Mouse (Mus musculus): ENCODE measurements around the gene Cemip. TPM values are rescaled to one million over a fixed set of nuclear protein-coding genes. Genes with fewer than 3 reads are reported as not detected.

Gene Cemip
- total and polyA plus RNA-seq, 3 experiments, result 0.12 to 0.14 TPM; not detected in 1

DNA sequence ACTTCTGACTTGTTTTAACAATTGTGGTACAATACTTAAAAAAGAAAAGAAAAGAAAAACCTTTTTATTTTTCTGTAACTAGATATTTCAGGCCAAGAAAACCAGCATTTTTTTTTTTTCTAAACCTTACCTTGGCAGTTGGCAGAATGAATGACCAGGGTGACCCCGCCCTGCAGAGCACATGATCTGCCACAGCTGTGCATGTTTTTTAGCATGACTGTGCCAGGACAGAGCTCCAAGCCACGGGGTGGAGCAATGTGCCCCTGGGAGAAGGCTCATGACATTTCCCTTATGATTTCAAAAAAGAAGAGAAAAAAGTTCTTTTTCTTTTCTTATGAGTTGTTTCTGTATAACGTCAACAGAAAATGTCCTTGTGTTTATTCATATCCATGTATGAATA lies 196.9 kb downstream of the Cemip start:
- WGBS, result 34% methylated on average over 3 of the region's 3 CpGs
- H3K27ac ChIP-seq, result peak overlapping the region; percentile 53
- intact Hi-C loops (cut with DNase I), result loop anchor here (5.0 kb wide), 1 partner anchor 322 kb away; no protein-coding TSS in a partner anchor
- H3K4me3 ChIP-seq, result no peak overlapping the region
- H3K79me2 ChIP-seq (replicated peaks; ENCODE audit: control insufficient read depth, insufficient read depth, low read length), result no peaks in the 10 kb centered on the region
- peak; percentile 64 to 74 for DNase-seq
- peaks cover 2% of the 10 kb centered on the region; the same call in 1 of the 2 replicates for H3K36me3 ChIP-seq (ENCODE audit: control insufficient read depth, insufficient read depth, low read length)
- peaks cover 2% of the 10 kb centered on the region; the same call in 1 of the 2 replicates for H3K4me1 ChIP-seq (ENCODE audit: control insufficient read depth, insufficient read depth, low read length)
- H3K27me3 ChIP-seq (ENCODE audit: control insufficient read depth, insufficient read depth, low read length), result no peaks in the 10 kb centered on the region
- no peak overlapping the region for H3K9ac ChIP-seq (ENCODE audit: low read depth, low read length)
- no peak for TF ChIP-seq EP300 (IDR thresholded peaks at IDR 0.05; ENCODE audit: insufficient read depth, low read depth, low read length)
- no peak for TF ChIP-seq POLR2A (IDR thresholded peaks at IDR 0.05; ENCODE audit: insufficient read depth, low read depth, low read length)
- TF ChIP-seq CTCF (IDR thresholded peaks at IDR 0.05), result no peak

DNA sequence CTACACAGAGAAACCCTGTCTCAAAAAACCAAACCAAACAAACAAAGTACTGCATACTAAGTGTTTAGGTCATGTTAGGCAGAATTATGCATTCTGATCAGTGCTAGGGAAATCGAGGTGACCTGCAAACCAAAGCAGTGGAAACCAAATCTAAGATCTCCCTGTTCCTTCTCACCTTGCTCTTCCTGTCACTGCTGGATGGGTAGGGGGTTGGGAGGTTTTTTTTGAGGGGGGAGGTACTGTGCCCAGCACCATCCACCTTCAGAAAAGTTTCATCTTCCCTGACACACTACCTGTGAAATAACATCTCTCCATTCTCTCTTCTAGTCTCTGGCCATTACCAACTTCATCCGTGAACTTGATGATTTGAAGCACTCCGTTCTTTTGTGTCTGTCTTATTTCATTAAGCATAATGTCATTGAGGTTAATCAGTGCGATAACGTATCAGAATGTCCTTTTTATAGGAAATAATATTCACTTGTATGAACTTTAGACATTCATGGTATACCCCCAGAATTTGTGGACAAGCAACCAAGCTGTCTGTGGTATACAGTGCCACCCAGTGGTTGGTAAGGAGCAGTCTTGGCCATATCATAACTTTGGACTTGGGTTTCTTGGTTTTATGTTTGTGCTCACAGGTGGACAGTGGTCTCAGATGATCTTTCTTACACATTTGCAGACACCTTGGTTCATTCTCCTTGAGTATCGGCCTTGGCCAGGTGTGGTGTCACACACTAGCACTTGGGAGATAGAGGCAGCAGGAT lies 199.8 kb downstream of the Cemip start:
- DNase-seq, result no peak
- TF ChIP-seq POLR2A (IDR thresholded peaks at IDR 0.05; ENCODE audit: insufficient read depth, low read depth, low read length) (no peak), CTCF (IDR thresholded peaks at IDR 0.05) (peak; percentile 79)
- Histone ChIP-seq H3K79me2 (replicated peaks; ENCODE audit: control insufficient read depth, insufficient read depth, low read length) (0 out of 2 replicates have a peak, but pooled peaks cover 4% of the 10 kb centered on the region), H3K9ac (ENCODE audit: low read depth, low read length) (no peak overlapping the region), H3K4me3 (no peak overlapping the region), H3K27ac (no peak overlapping the region), H3K27me3 (ENCODE audit: control insufficient read depth, insufficient read depth, low read length) (no peaks in the 10 kb centered on the region), H3K4me1 (ENCODE audit: control insufficient read depth, insufficient read depth, low read length) (peaks cover 2% of the 10 kb centered on the region; the same call in 1 of the 2 replicates), H3K36me3 (ENCODE audit: control insufficient read depth, insufficient read depth, low read length) (peaks cover 4% of the 10 kb centered on the region; the same call in 1 of the 2 replicates)
- WGBS, result 89% methylated on average over 6 of the region's 6 CpGs
- intact Hi-C loops (cut with DNase I), result loop anchor here (2.0 to 5.0 kb wide), 3 partner anchors 84 to 319 kb away; no protein-coding TSS in a partner anchor

DNA sequence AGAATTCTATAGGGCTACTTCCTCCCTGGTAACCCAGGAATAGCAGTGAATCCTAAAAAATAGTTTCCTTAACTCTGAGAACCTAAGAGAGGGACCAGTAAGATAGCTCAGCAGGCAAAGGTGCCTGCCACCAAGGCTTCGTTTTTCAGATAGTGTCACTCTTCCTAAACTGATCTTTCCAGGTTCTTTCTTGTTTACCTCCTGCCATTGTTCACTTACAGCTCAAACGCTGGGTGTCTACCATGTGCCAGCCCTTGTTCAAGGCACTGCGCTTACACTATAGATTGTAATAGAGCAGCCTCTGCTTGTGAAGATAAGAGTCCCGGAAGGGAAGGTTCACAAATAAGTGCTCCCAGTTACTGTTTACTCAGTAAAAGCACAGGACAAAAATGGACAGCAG lies 200.5 kb downstream of the Cemip start:
- Histone ChIP-seq H3K79me2 (replicated peaks; ENCODE audit: control insufficient read depth, insufficient read depth, low read length) (0 out of 2 replicates have a peak, but pooled peaks cover 4% of the 10 kb centered on the region), H3K4me1 (ENCODE audit: control insufficient read depth, insufficient read depth, low read length) (peaks cover 2% of the 10 kb centered on the region; the same call in 1 of the 2 replicates), H3K9ac (ENCODE audit: low read depth, low read length) (no peak overlapping the region), H3K4me3 (no peak overlapping the region), H3K27me3 (ENCODE audit: control insufficient read depth, insufficient read depth, low read length) (no peaks in the 10 kb centered on the region), H3K36me3 (ENCODE audit: control insufficient read depth, insufficient read depth, low read length) (peaks cover 7% of the 10 kb centered on the region), H3K27ac (no peak overlapping the region)
- no peak for DNase-seq
- TF ChIP-seq EP300 (IDR thresholded peaks at IDR 0.05; ENCODE audit: insufficient read depth, low read depth, low read length) (no peak), CTCF (IDR thresholded peaks at IDR 0.05) (no peak), POLR2A (IDR thresholded peaks at IDR 0.05; ENCODE audit: insufficient read depth, low read depth, low read length) (no peak)
- intact Hi-C loops (cut with DNase I), result loop anchor here (2.0 to 5.0 kb wide), 3 partner anchors 83 to 319 kb away; no protein-coding TSS in a partner anchor
- 61% methylated on average over 4 of the region's 4 CpGs for WGBS

DNA sequence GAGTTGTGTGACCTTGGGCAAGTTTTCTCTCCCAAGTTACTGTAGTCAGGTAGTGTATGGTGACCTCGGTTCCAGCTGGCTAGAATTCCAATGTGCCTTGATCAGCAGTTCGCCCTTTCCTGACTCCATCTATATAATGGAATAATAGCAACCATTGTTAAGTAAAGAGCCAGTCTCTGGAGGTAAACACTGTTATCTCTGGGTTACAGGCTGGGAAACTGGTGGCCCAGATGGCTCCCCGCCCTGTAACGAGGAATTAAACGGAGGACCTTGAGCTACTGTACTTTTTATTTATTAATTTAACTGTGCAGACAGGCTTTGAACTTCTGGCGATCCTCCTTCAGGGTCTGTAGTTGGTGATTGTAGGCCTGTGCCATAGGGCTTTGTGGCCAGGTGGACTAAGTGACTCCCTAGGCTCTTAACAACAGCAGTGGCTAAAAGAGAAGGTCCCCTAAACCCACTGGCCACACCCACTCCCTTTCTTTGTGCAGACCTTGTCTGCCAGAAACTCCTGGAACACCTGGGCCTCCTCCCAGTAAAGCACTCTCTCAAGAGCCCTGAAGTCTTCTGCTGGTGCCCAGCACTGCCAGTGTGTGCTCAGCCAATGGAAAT lies 201.3 kb downstream of the Cemip start:
- H3K27me3 ChIP-seq (ENCODE audit: control insufficient read depth, insufficient read depth, low read length), result no peaks in the 10 kb centered on the region
- H3K27ac ChIP-seq, result peak overlapping the region; percentile 92
- 0 out of 2 replicates have a peak, but pooled peaks cover 4% of the 10 kb centered on the region for H3K79me2 ChIP-seq (replicated peaks; ENCODE audit: control insufficient read depth, insufficient read depth, low read length)
- WGBS, result 34% methylated on average over 6 of the region's 6 CpGs
- peak overlapping the region; percentile 91 for H3K4me3 ChIP-seq
- intact Hi-C loops (cut with DNase I), result loop anchor here (5.0 kb wide), 4 partner anchors 43 to 318 kb away; partner anchors contain the start of gene Stard5
- peaks cover 13% of the 10 kb centered on the region for H3K36me3 ChIP-seq (ENCODE audit: control insufficient read depth, insufficient read depth, low read length)
- TF ChIP-seq EP300 (IDR thresholded peaks at IDR 0.05; ENCODE audit: insufficient read depth, low read depth, low read length) (0 out of 2 replicates have a peak, but pooled peaks have one; percentile 16), POLR2A (IDR thresholded peaks at IDR 0.05; ENCODE audit: insufficient read depth, low read depth, low read length) (no peak), CTCF (IDR thresholded peaks at IDR 0.05) (no peak)
- H3K4me1 ChIP-seq (ENCODE audit: control insufficient read depth, insufficient read depth, low read length), result peaks cover 3% of the 10 kb centered on the region; the same call in 1 of the 2 replicates
- peak overlapping the region; percentile 86; the same call in 1 of the 2 replicates for H3K9ac ChIP-seq (ENCODE audit: low read depth, low read length)
- DNase-seq, result peak in 1 of 2 experiments; percentile 14

GRCm38 (mm10) chr7:83884021-83884658 lies 202.2 kb downstream of the Cemip start, which contains the start of the genes Tlnrd1 and Mesd:
TSS of gene Tlnrd1 (minus strand) at chr7:83884305.
TSS of gene Mesd (plus strand) at chr7:83884466.
- DNase-seq, result peak; percentile 92 to 94
- TF ChIP-seq POLR2A (IDR thresholded peaks at IDR 0.05; ENCODE audit: insufficient read depth, low read depth, low read length), result peak; percentile 77
- peak; percentile 24; the same call in 1 of the 2 replicates for TF ChIP-seq CTCF (IDR thresholded peaks at IDR 0.05)
- TF ChIP-seq EP300 (IDR thresholded peaks at IDR 0.05; ENCODE audit: insufficient read depth, low read depth, low read length), result no peak
- H3K4me1 ChIP-seq (ENCODE audit: control insufficient read depth, insufficient read depth, low read length), result peaks cover 4% of the 10 kb centered on the region
- peaks cover 22% of the 10 kb centered on the region for H3K36me3 ChIP-seq (ENCODE audit: control insufficient read depth, insufficient read depth, low read length)
- peak within 1 kb of the TSS; percentile 86 for H3K9ac ChIP-seq (ENCODE audit: low read depth, low read length)
- intact Hi-C loops (cut with DNase I), result loop anchor here (5.0 kb wide), 3 partner anchors 42 to 252 kb away; partner anchors contain the start of gene Stard5
- H3K79me2 ChIP-seq (replicated peaks; ENCODE audit: control insufficient read depth, insufficient read depth, low read length), result 0 out of 2 replicates have a peak, but pooled peaks cover 4% of the 10 kb centered on the region
- under 1% methylated on average over 67 of the region's 69 CpGs for WGBS
- H3K4me3 ChIP-seq, result peak within 1 kb of the TSS; percentile 91
- no peaks in the 10 kb centered on the region for H3K27me3 ChIP-seq (ENCODE audit: control insufficient read depth, insufficient read depth, low read length)
- peak within 1 kb of the TSS; percentile 92 for H3K27ac ChIP-seq
